Mouse (Mus musculus) CH12.LX (cell line): Measurements from ENCODE around the gene Tbck. TPM values are rescaled to one million over a fixed set of nuclear protein-coding genes. Genes with fewer than 3 reads are reported as not detected.
A peak's percentile ranks its signal among the peaks of the same experiment; 100 is the strongest.

Experiments used
- DNase-seq: peaks from one replicate; pipeline ENCODE4 v3.0.0-alpha.2; 2013; ENCODE audit errors: extremely low read depth
- H3K27ac ChIP-seq: 2 replicates; pipeline ENCODE4 v1.5.1; 2012; ENCODE audit warnings: low read depth, mild to moderate bottlenecking, control low read depth, moderate library complexity; ENCODE audit not compliant: insufficient read depth
- H3K27me3 ChIP-seq: replicated peaks from 2 replicates; pipeline ENCODE3; 2012; ENCODE audit warnings: inconsistent platforms
- H3K36me3 ChIP-seq, 2 experiments: replicated peaks in 1 of 2; 2 replicates each; pipeline versions ENCODE3 to v1.6.1; 2012; ENCODE audit warnings: inconsistent platforms in 1 of 2, low read length in 1 of 2, mild to moderate bottlenecking in 1 of 2, mixed read lengths in 1 of 2, moderate library complexity in 1 of 2; ENCODE audit not compliant: control insufficient read depth in 1 of 2, insufficient read depth in 1 of 2
- H3K4me1 ChIP-seq, 2 experiments: 2 replicates each; pipeline ENCODE4 v1.6.1; 2012; ENCODE audit warnings: inconsistent platforms in 1 of 2, moderate library complexity in 1 of 2; ENCODE audit not compliant: insufficient read depth in 2 of 2, control insufficient read depth in 1 of 2
- H3K4me2 ChIP-seq: 2 replicates; pipeline ENCODE4 v1.6.1; 2012; ENCODE audit warnings: low read depth, mild to moderate bottlenecking, control low read depth; ENCODE audit not compliant: poor library complexity, insufficient read depth, severe bottlenecking
- H3K4me3 ChIP-seq, 3 experiments: fragments of 150-350 bp in 1 of 3; sonication (generic) in 1 of 3; replicated peaks in 1 of 3; 2 replicates each; pipeline versions ENCODE3 to v1.5.1; 2011 to 2012; ENCODE audit warnings: low read depth in 2 of 3, low read length in 2 of 3, mild to moderate bottlenecking in 2 of 3, moderate library complexity in 2 of 3, control low read depth in 1 of 3, improper control_type of control experiment in 1 of 3, inconsistent platforms in 1 of 3, mixed read lengths in 1 of 3; ENCODE audit not compliant: poor library complexity in 1 of 3
- H3K79me2 ChIP-seq: replicated peaks from 2 replicates; pipeline ENCODE4 v1.6.1; 2012; ENCODE audit warnings: mild to moderate bottlenecking, moderate library complexity; ENCODE audit not compliant: control insufficient read depth, poor library complexity, insufficient read depth, severe bottlenecking; ENCODE audit errors: extremely low read depth
- H3K9ac ChIP-seq: 2 replicates; pipeline ENCODE4 v1.6.1; 2012; ENCODE audit warnings: low read depth, mild to moderate bottlenecking, control low read depth, moderate library complexity; ENCODE audit not compliant: insufficient read depth
- H3K9me3 ChIP-seq: replicated peaks from 2 replicates; pipeline ENCODE3; 2012; ENCODE audit warnings: low read length, inconsistent platforms, mixed read lengths
- BHLHE40 ChIP-seq: IDR thresholded peaks from 2 replicates; pipeline ENCODE4 v1.6.1; 2011; ENCODE audit warnings: mild to moderate bottlenecking, low read depth, low read length, improper control_type of control experiment
- CHD1 ChIP-seq: IDR thresholded peaks from 2 replicates; pipeline ENCODE4 v1.6.1; 2012; ENCODE audit warnings: low read depth, low read length, improper control_type of control experiment, inconsistent platforms
- CHD2 ChIP-seq: IDR thresholded peaks from 2 replicates; pipeline ENCODE4 v1.6.1; 2011; ENCODE audit warnings: low read length, improper control_type of control experiment
- CTCF ChIP-seq, 2 experiments: IDR thresholded peaks in 1 of 2; conservative IDR thresholded peaks in 1 of 2; 2 replicates each; pipeline ENCODE4 v1.5.1; 2011 to 2012; ENCODE audit warnings: low read depth in 2 of 2, low read length in 2 of 2, improper control_type of control experiment in 1 of 2, inconsistent platforms in 1 of 2, mild to moderate bottlenecking in 1 of 2, moderate library complexity in 1 of 2
- E2F4 ChIP-seq: IDR thresholded peaks from 2 replicates; pipeline ENCODE4 v1.6.1; 2011; ENCODE audit warnings: low read depth, low read length, improper control_type of control experiment; ENCODE audit not compliant: insufficient replicate concordance
- ELF1 ChIP-seq: IDR thresholded peaks from 2 replicates; pipeline ENCODE4 v1.6.1; 2014; ENCODE audit warnings: low read depth, mild to moderate bottlenecking, inconsistent platforms, low read length, improper control_type of control experiment
- ETS1 ChIP-seq: conservative IDR thresholded peaks from 2 replicates; pipeline ENCODE4 v1.6.1; 2012; ENCODE audit warnings: low read depth, mild to moderate bottlenecking, inconsistent platforms, low read length, improper control_type of control experiment, moderate library complexity
- GABPA ChIP-seq: IDR thresholded peaks from 2 replicates; pipeline ENCODE4 v1.6.1; 2012; ENCODE audit warnings: low read depth, low read length, improper control_type of control experiment, inconsistent platforms; ENCODE audit not compliant: insufficient replicate concordance
- HCFC1 ChIP-seq: IDR thresholded peaks from 2 replicates; pipeline ENCODE4 v1.6.1; 2012; ENCODE audit warnings: low read depth, mild to moderate bottlenecking, inconsistent platforms, low read length, improper control_type of control experiment
- IRF4 ChIP-seq: IDR thresholded peaks from 2 replicates; pipeline ENCODE4 v1.6.1; 2014; ENCODE audit warnings: low read depth, mild to moderate bottlenecking, inconsistent platforms, low read length, improper control_type of control experiment
- JUN ChIP-seq: IDR thresholded peaks from 2 replicates; pipeline ENCODE4 v1.6.1; 2011; ENCODE audit warnings: low read depth, mild to moderate bottlenecking, low read length, improper control_type of control experiment, moderate library complexity; ENCODE audit not compliant: insufficient read depth
- JUND ChIP-seq: conservative IDR thresholded peaks from 2 replicates; pipeline ENCODE4 v1.6.1; 2011; ENCODE audit warnings: low read depth, low read length, improper control_type of control experiment
- KAT2A ChIP-seq: IDR thresholded peaks from 2 replicates; pipeline ENCODE4 v1.6.1; 2012; ENCODE audit warnings: low read length, improper control_type of control experiment, inconsistent platforms; ENCODE audit not compliant: insufficient replicate concordance
- MAFK ChIP-seq: IDR thresholded peaks from 2 replicates; pipeline ENCODE4 v1.6.1; 2011; ENCODE audit warnings: low read length, improper control_type of control experiment; ENCODE audit not compliant: insufficient replicate concordance
- MAX ChIP-seq: IDR thresholded peaks from 2 replicates; pipeline ENCODE4 v1.6.1; 2011; ENCODE audit warnings: low read length, improper control_type of control experiment
- MAZ ChIP-seq: IDR thresholded peaks from 2 replicates; pipeline ENCODE4 v1.6.1; 2012; ENCODE audit warnings: low read depth, mild to moderate bottlenecking, inconsistent platforms, low read length, improper control_type of control experiment, moderate library complexity
- MEF2A ChIP-seq: IDR thresholded peaks from 2 replicates; pipeline ENCODE4 v1.6.1; 2014; ENCODE audit warnings: low read depth, mild to moderate bottlenecking, inconsistent platforms, low read length, improper control_type of control experiment, borderline replicate concordance
- MXI1 ChIP-seq: IDR thresholded peaks from 2 replicates; pipeline ENCODE4 v1.6.1; 2011; ENCODE audit warnings: mild to moderate bottlenecking, low read depth, low read length, improper control_type of control experiment
- MYC ChIP-seq: IDR thresholded peaks from 2 replicates; pipeline ENCODE4 v1.6.1; 2011; ENCODE audit warnings: low read depth, mild to moderate bottlenecking, improper control_type of control experiment, low read length
- NELFE ChIP-seq: IDR thresholded peaks from 2 replicates; pipeline ENCODE4 v1.6.1; 2011; ENCODE audit warnings: low read depth, low read length, improper control_type of control experiment
- NRF1 ChIP-seq: IDR thresholded peaks from 2 replicates; pipeline ENCODE4 v1.6.1; 2014; ENCODE audit warnings: low read depth, mild to moderate bottlenecking, inconsistent platforms, low read length, improper control_type of control experiment, moderate library complexity
- PAX5 ChIP-seq: IDR thresholded peaks from 2 replicates; pipeline ENCODE4 v1.6.1; 2012; ENCODE audit warnings: low read length, inconsistent platforms, mixed read lengths
- POLR2A ChIP-seq: IDR thresholded peaks from 2 replicates; pipeline ENCODE4 v1.6.1; 2011; ENCODE audit warnings: low read depth, mild to moderate bottlenecking, improper control_type of control experiment, low read length
- POLR2AphosphoS2 ChIP-seq: IDR thresholded peaks from 2 replicates; pipeline ENCODE4 v1.6.1; 2011; ENCODE audit warnings: low read depth, low read length, improper control_type of control experiment
- RAD21 ChIP-seq: IDR thresholded peaks from 2 replicates; pipeline ENCODE4 v1.6.1; 2011; ENCODE audit warnings: low read depth, mild to moderate bottlenecking, low read length, improper control_type of control experiment, moderate library complexity
- SIN3A ChIP-seq: IDR thresholded peaks from 2 replicates; pipeline ENCODE4 v1.6.1; 2012; ENCODE audit warnings: low read length, improper control_type of control experiment, inconsistent platforms
- SMC3 ChIP-seq: IDR thresholded peaks from 2 replicates; pipeline ENCODE4 v1.6.1; 2011; ENCODE audit warnings: low read depth, low read length, improper control_type of control experiment
- TCF12 ChIP-seq: IDR thresholded peaks from 2 replicates; pipeline ENCODE4 v1.6.1; 2014; ENCODE audit warnings: low read depth, mild to moderate bottlenecking, inconsistent platforms, low read length, improper control_type of control experiment
- UBTF ChIP-seq: IDR thresholded peaks from 2 replicates; pipeline ENCODE4 v1.6.1; 2012; ENCODE audit warnings: low read depth, mild to moderate bottlenecking, inconsistent platforms, low read length, improper control_type of control experiment, moderate library complexity
- USF1 ChIP-seq: IDR thresholded peaks from 2 replicates; pipeline ENCODE4 v1.6.1; 2014; ENCODE audit warnings: low read depth, mild to moderate bottlenecking, inconsistent platforms, low read length, improper control_type of control experiment
- USF2 ChIP-seq: conservative IDR thresholded peaks from 2 replicates; pipeline ENCODE4 v1.6.1; 2011; ENCODE audit warnings: low read depth, low read length, improper control_type of control experiment
- ZC3H11A ChIP-seq: IDR thresholded peaks from 2 replicates; pipeline ENCODE4 v1.6.1; 2012; ENCODE audit warnings: low read depth, mild to moderate bottlenecking, inconsistent platforms, low read length, improper control_type of control experiment
- ZKSCAN1 ChIP-seq: IDR thresholded peaks from 2 replicates; pipeline ENCODE4 v1.6.1; 2012; ENCODE audit warnings: low read depth, inconsistent platforms, low read length, improper control_type of control experiment, borderline replicate concordance
- ZNF384 ChIP-seq: IDR thresholded peaks from 2 replicates; pipeline ENCODE4 v1.6.1; 2012; ENCODE audit warnings: low read depth, low read length, improper control_type of control experiment, inconsistent platforms
- dilution Hi-C: fragments of 300-500 bp; cut with MboI; formaldehyde crosslinking; loops from 2 replicates; pipeline ENCODE4 v1.14.3; 2020; ENCODE audit warnings: low sequenced_read_pairs; ENCODE audit not compliant: extremely low pct_unique_long_range_greater_than_20kb, extremely low pct_ligation_motif_present
- in situ Hi-C: fragments of 300-500 bp; cut with MboI; formaldehyde crosslinking; loops from 3 replicates; pipeline ENCODE4 v1.14.3; 2019; ENCODE audit warnings: low sequenced_read_pairs, low pct_ligation_motif_present, low pct_unique_long_range_greater_than_20kb, mixed read lengths
- polyA plus RNA-seq: library from polyadenylated mRNA; unstranded; fragments of >175 nt; gene quantifications from 2 replicates; pipeline ENCODE4 v1.2.1, GENCODE M21; 2012; ENCODE audit warnings: low read depth; ENCODE audit not compliant: insufficient read length
- total RNA-seq, 2 experiments: library from RNA; depleted of rRNA; stranded (reverse); fragments of 300-350 nt in 1 of 2; fragments of >200 nt in 1 of 2; gene quantifications; 2 replicates each; pipeline ENCODE4 v1.2.3; 2012 to 2014

The Tbck gene
- total and polyA plus RNA-seq, 3 experiments: 9.2 to 18.7 (median 14.5) TPM

- TF ChIP-seq ZNF384: peak; percentile 70
- peak; percentile 58 for TF ChIP-seq ELF1
- peak; percentile 92 for TF ChIP-seq SIN3A
- TF ChIP-seq CTCF (conservative IDR thresholded peaks at IDR 0.05 in 1 of 2, IDR thresholded peaks at IDR 0.05 in 1 of 2; ENCODE audit: low read depth in 2 of 2, low read length in 2 of 2): no peak
- no peak for TF ChIP-seq GABPA
- TF ChIP-seq POLR2AphosphoS2: peak; percentile 48; the same call in 1 of the 2 replicates
- TF ChIP-seq NELFE: peak; percentile 65; the same call in 1 of the 2 replicates
- peak; percentile 100 for TF ChIP-seq IRF4
- TF ChIP-seq USF2: no peak
- peak; percentile 71; the same call in 1 of the 2 replicates for TF ChIP-seq MXI1
- TF ChIP-seq TCF12: peak; percentile 95
- peak; percentile 99 for TF ChIP-seq JUN
- peak; percentile 99 for TF ChIP-seq JUND
- TF ChIP-seq MEF2A: peak; percentile 98
- 0 out of 2 replicates have a peak, but pooled peaks have one; percentile 37 for TF ChIP-seq NRF1
- TF ChIP-seq, all 38 proteins: peak for 31
These were observed 187.5 kb downstream of the Tbck start (continued) for GRCm38 (mm10) chr3:132871318-132871904.

GRCm38 (mm10) chr3:132873251-132873650 lies 189.3 kb downstream of the Tbck start:
- DNase-seq: peak; percentile 58
- Histone ChIP-seq H3K27ac (no peak overlapping the region), H3K4me2 (peak overlapping the region; percentile 8), H3K9ac (no peak overlapping the region), H3K79me2 (no peaks in the 10 kb centered on the region), H3K27me3 (no peaks in the 10 kb centered on the region), H3K4me3 (no peak overlapping the region), H3K9me3 (peaks cover 2% of the 10 kb centered on the region), H3K36me3 (no peaks in the 10 kb centered on the region), H3K4me1 (peaks cover 22 to 42% of the 10 kb centered on the region in 2 experiments)
- in situ Hi-C loops: no loop called here
- dilution Hi-C loops: no loop called here
- no peak for TF ChIP-seq ZKSCAN1
- TF ChIP-seq MEF2A: peak; percentile 93
- TF ChIP-seq PAX5: no peak
- 0 out of 2 replicates have a peak, but pooled peaks have one; percentile 18 for TF ChIP-seq ZNF384
- no peak for TF ChIP-seq CTCF (conservative IDR thresholded peaks at IDR 0.05 in 1 of 2, IDR thresholded peaks at IDR 0.05 in 1 of 2; ENCODE audit: low read depth in 2 of 2, low read length in 2 of 2)
- TF ChIP-seq USF2: no peak
- TF ChIP-seq MAX: peak; percentile 60
- no peak for TF ChIP-seq RAD21
- TF ChIP-seq USF1: no peak
- peak; percentile 45; the same call in 1 of the 2 replicates for TF ChIP-seq CHD2
- no peak for TF ChIP-seq ELF1
- peak; percentile 70 for TF ChIP-seq BHLHE40
- TF ChIP-seq E2F4: no peak
- TF ChIP-seq MYC: no peak
- TF ChIP-seq CHD1: no peak
- TF ChIP-seq UBTF: no peak
- TF ChIP-seq ETS1: peak; percentile 87
- peak; percentile 37; the same call in 1 of the 2 replicates for TF ChIP-seq JUND
- TF ChIP-seq HCFC1: 0 out of 2 replicates have a peak, but pooled peaks have one; percentile 24
- peak; percentile 74 for TF ChIP-seq JUN
- TF ChIP-seq MXI1: no peak
- no peak for TF ChIP-seq SIN3A
- TF ChIP-seq SMC3: no peak
- TF ChIP-seq MAFK: peak; percentile 62; the same call in 1 of the 2 replicates
- 0 out of 2 replicates have a peak, but pooled peaks have one; percentile 46 for TF ChIP-seq TCF12
- peak; percentile 52; the same call in 1 of the 2 replicates for TF ChIP-seq MAZ
- no peak for TF ChIP-seq POLR2A
- no peak for TF ChIP-seq GABPA
- TF ChIP-seq KAT2A: no peak
- TF ChIP-seq ZC3H11A: no peak
